Mouse (Mus musculus) liver, embryonic 16.5 days (tissue): Measurements from ENCODE around the gene Pdlim7. TPM values are rescaled to one million over a fixed set of nuclear protein-coding genes. Genes with fewer than 3 reads are reported as not detected.

Experiments
- ATAC-seq: fragments of 200-750 bp; cut with Nextera tagmentation; 2 replicates; pipeline ENCODE4 v1.8.0; 2017; ENCODE audit warnings: low read depth, mild to moderate bottlenecking, moderate number of reproducible peaks, moderate library complexity
- H3K27ac ChIP-seq: fragments of 300-500 bp; sonication (generic); 2 replicates; pipeline ENCODE4 v1.5.1; 2014; ENCODE audit warnings: mild to moderate bottlenecking, low read length
- H3K27me3 ChIP-seq: fragments of 300-500 bp; sonication (generic); 2 replicates; pipeline ENCODE4 v1.6.1; 2014; ENCODE audit warnings: low read depth, low read length, mixed read lengths; ENCODE audit not compliant: control insufficient read depth, insufficient read depth
- H3K36me3 ChIP-seq: fragments of 300-500 bp; sonication (generic); 2 replicates; pipeline ENCODE4 v1.6.1; 2014; ENCODE audit warnings: mild to moderate bottlenecking; ENCODE audit not compliant: control insufficient read depth, insufficient read depth
- H3K4me1 ChIP-seq: fragments of 300-500 bp; sonication (generic); 2 replicates; pipeline ENCODE4 v1.6.1; 2014; ENCODE audit warnings: low read depth, low read length, mixed read lengths; ENCODE audit not compliant: control insufficient read depth
- H3K4me2 ChIP-seq: fragments of 300-500 bp; sonication (generic); 2 replicates; pipeline ENCODE4 v1.6.1; 2014; ENCODE audit warnings: low read depth, low read length, mixed read lengths
- H3K4me3 ChIP-seq: fragments of 300-500 bp; sonication (generic); 2 replicates; pipeline ENCODE4 v1.5.1; 2014; ENCODE audit warnings: low read depth, mild to moderate bottlenecking, low read length
- H3K9ac ChIP-seq: fragments of 300-500 bp; sonication (generic); 2 replicates; pipeline ENCODE4 v1.6.1; 2014; ENCODE audit warnings: low read depth, low read length
- H3K9me3 ChIP-seq: fragments of 300-500 bp; sonication (generic); replicated peaks from 2 replicates; pipeline ENCODE4 v1.6.1; 2016; ENCODE audit warnings: low read length; ENCODE audit not compliant: control insufficient read depth
- WGBS: fragments of 180-500 bp; shearing (Covaris S2); extraction: QIAGEN DNeasy Blood & Tissue Kit; methylation state at CpG from one replicate; pipeline ENCODE4 v1.1.7; 2014; ENCODE audit not compliant: insufficient replicate concordance; 5-methylcytosine and 5-hydroxymethylcytosine counted together
- polyA plus RNA-seq: library from polyadenylated mRNA; unstranded; fragments of >200 nt; fragmentation: Nextera tagmentation; extraction: Ambion mirVana; gene quantifications from 2 replicates; pipeline ENCODE4 v1.2.1, GENCODE M21; 2015

Gene Pdlim7
- polyA plus RNA-seq = 24.4 and 27.9 TPM in 2 replicates

DNA sequence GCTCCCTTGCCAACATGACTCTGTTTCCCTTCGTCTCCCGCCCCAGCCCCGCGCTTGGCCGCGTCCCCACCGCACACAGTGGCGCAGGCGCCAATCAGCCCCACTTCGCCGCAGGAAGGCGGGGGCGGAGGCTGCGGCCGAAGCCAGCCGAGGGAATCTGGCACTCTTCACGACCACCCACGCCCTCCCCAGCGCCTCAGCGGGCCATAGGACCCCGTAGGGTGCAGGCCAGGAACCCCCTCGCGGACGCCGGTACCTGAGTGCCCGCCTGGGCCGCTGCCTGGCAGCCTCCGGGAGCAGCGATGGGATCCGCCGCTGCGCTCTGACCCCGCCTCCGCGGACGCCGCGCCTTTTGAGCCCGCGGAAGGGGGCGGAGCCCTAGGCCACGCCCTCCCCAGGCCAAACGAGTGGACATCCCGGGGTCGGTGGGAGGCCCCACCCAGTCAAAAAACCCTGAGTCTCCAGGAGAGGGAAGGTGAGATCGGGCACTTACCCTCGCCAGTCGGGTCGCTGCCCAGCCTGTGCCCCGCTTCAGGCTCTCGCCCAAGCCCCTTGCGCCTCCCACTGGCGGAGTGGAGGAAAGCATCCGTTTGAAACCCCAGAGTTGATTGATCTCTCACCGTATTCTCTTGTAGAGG lies at the start of gene Pdlim7:
TSS of gene Pdlim7 (minus strand) at position 566 of the 638 bp plus-strand sequence.
- under 1% methylated on average over 55 of the region's 55 CpGs for WGBS
- Histone ChIP-seq H3K4me2 (peak within 1 kb of the TSS; percentile 94), H3K4me3 (peak within 1 kb of the TSS; percentile 69), H3K36me3 (no peaks in the 10 kb centered on the region), H3K4me1 (peaks cover 27% of the 10 kb centered on the region), H3K27ac (peak within 1 kb of the TSS; percentile 43), H3K9ac (peak within 1 kb of the TSS; percentile 71), H3K9me3 (no peaks in the 10 kb centered on the region), H3K27me3 (no peaks in the 10 kb centered on the region)
- ATAC-seq = peak; percentile 65

GRCm38 (mm10) chr13:55557499-55557898 lies 44.0 kb upstream of the Pdlim7 start:
- Histone ChIP-seq H3K4me2 (no peak overlapping the region), H3K9ac (no peak overlapping the region), H3K27ac (no peak overlapping the region), H3K4me1 (no peaks in the 10 kb centered on the region), H3K36me3 (peaks cover 11% of the 10 kb centered on the region), H3K27me3 (no peaks in the 10 kb centered on the region), H3K9me3 (no peaks in the 10 kb centered on the region), H3K4me3 (no peak overlapping the region)
- 79% methylated on average over 6 of the region's 6 CpGs for WGBS
- ATAC-seq = no peak

- H3K27me3 ChIP-seq = no peaks in the 10 kb centered on the region
- no peak for ATAC-seq
- H3K4me3 ChIP-seq = no peak overlapping the region
- no peak overlapping the region for H3K27ac ChIP-seq
- no peaks in the 10 kb centered on the region for H3K9me3 ChIP-seq
- no peak overlapping the region for H3K9ac ChIP-seq
- no peak overlapping the region for H3K4me2 ChIP-seq
- H3K4me1 ChIP-seq = no peaks in the 10 kb centered on the region
- 82% methylated on average over 9 of the region's 9 CpGs for WGBS
- H3K36me3 ChIP-seq = peaks cover 11% of the 10 kb centered on the region
Observed at GRCm38 (mm10) chr13:55555921-55556320, 42.4 kb upstream of the Pdlim7 start.

DNA sequence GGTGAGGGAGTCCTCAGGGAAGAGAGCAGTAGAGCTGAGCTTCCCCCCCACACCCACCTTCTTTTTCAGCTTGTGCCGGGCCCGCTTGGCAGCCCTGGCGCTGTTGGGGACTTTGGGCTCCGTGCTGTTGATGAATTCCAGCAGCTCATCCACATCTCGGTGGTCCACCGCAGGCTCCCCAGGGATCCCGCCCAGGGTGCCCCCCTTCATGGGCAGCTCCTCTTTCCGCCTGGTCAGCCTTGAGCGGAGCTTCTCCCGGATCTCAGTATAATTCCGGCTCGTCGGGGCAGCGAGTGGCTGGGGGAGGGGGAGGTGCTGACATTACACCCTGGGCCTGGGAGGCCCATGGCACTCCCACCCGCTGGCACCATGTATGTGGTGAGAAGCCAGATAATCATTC lies 35.6 kb upstream of the Pdlim7 start:
- no peak for ATAC-seq
- WGBS = 84% methylated on average over 15 of the region's 15 CpGs
- Histone ChIP-seq H3K4me3 (no peak overlapping the region), H3K4me2 (no peak overlapping the region), H3K9me3 (no peaks in the 10 kb centered on the region), H3K36me3 (peaks cover 5% of the 10 kb centered on the region), H3K27ac (no peak overlapping the region), H3K27me3 (no peaks in the 10 kb centered on the region), H3K4me1 (peaks cover 13% of the 10 kb centered on the region), H3K9ac (no peak overlapping the region)

- Histone ChIP-seq H3K4me3 (no peak overlapping the region), H3K36me3 (peaks cover 5% of the 10 kb centered on the region), H3K27me3 (no peaks in the 10 kb centered on the region), H3K4me2 (no peak overlapping the region), H3K4me1 (peaks cover 13% of the 10 kb centered on the region), H3K27ac (no peak overlapping the region), H3K9ac (no peak overlapping the region), H3K9me3 (no peaks in the 10 kb centered on the region)
- ATAC-seq = no peak
- WGBS = 75% methylated on average over 5 of the region's 5 CpGs
Observed at GRCm38 (mm10) chr13:55548426-55548825, 35.0 kb upstream of the Pdlim7 start.

DNA sequence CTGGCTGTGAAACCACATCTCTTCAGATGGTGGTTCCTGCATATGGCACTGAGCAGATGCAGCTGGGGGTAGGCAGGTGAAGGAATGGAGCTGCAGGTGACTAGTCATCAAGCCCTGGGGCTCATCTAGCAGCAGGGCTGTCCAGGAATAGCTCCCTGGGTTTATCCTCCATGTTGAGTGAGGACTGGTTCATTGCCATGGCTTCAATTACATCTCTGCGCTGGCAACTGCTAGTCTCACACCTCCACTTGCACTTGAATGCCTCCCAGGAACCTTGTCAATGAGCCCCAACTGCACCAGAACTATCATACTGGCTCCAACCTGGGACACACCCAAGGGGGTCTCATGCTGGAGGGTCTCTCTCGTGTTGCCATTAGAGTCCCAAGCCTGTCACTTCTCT lies 34.4 kb upstream of the Pdlim7 start:
- WGBS = 86% methylated on average over 2 of the region's 2 CpGs
- H3K36me3 ChIP-seq = peaks cover 6% of the 10 kb centered on the region
- no peak for ATAC-seq

GRCm38 (mm10) chr13:55544792-55545191 lies 31.3 kb upstream of the Pdlim7 start:
- Histone ChIP-seq H3K4me1 (peaks cover 21% of the 10 kb centered on the region), H3K27ac (no peak overlapping the region), H3K4me2 (no peak overlapping the region), H3K4me3 (no peak overlapping the region), H3K9ac (no peak overlapping the region), H3K27me3 (no peaks in the 10 kb centered on the region), H3K36me3 (peaks cover 14% of the 10 kb centered on the region), H3K9me3 (no peaks in the 10 kb centered on the region)
- peak; percentile 89 for ATAC-seq
- 28% methylated on average over 6 of the region's 6 CpGs for WGBS

More for the DNA sequence above, 34.4 kb upstream of the Pdlim7 start:
- Histone ChIP-seq H3K27me3 (no peaks in the 10 kb centered on the region), H3K27ac (no peak overlapping the region), H3K9me3 (no peaks in the 10 kb centered on the region), H3K9ac (no peak overlapping the region), H3K4me3 (no peak overlapping the region), H3K4me1 (peaks cover 13% of the 10 kb centered on the region), H3K4me2 (no peak overlapping the region)

GRCm38 (mm10) chr13:55543447-55543846 lies 30.0 kb upstream of the Pdlim7 start:
- no peaks in the 10 kb centered on the region for H3K9me3 ChIP-seq
- no peak overlapping the region for H3K4me3 ChIP-seq
- WGBS = 77% methylated on average over 8 of the region's 8 CpGs
- H3K4me2 ChIP-seq = no peak overlapping the region
- H3K9ac ChIP-seq = no peak overlapping the region
- H3K27me3 ChIP-seq = no peaks in the 10 kb centered on the region
- ATAC-seq = no peak
- peaks cover 11% of the 10 kb centered on the region for H3K36me3 ChIP-seq
- peaks cover 21% of the 10 kb centered on the region for H3K4me1 ChIP-seq
- H3K27ac ChIP-seq = no peak overlapping the region

GRCm38 (mm10) chr13:55542891-55543290 lies 29.4 kb upstream of the Pdlim7 start:
- Histone ChIP-seq H3K36me3 (peaks cover 11% of the 10 kb centered on the region), H3K27ac (no peak overlapping the region), H3K9ac (no peak overlapping the region), H3K4me3 (no peak overlapping the region), H3K4me1 (peaks cover 21% of the 10 kb centered on the region), H3K27me3 (no peaks in the 10 kb centered on the region), H3K4me2 (no peak overlapping the region), H3K9me3 (no peaks in the 10 kb centered on the region)
- no peak for ATAC-seq
- 79% methylated on average over 4 of the region's 4 CpGs for WGBS
